Mouse (Mus musculus) adrenal gland, postnatal 25 days (tissue): ENCODE results near the gene Zkscan4. TPM values are rescaled to one million over a fixed set of nuclear protein-coding genes. Genes with fewer than 3 reads are reported as not detected.
"Not testable (repeated sequence)": the region's sequence is repeated elsewhere in the genome, so short reads cannot be mapped to it uniquely, and the experiment has no call there.

Experiments used
- DNase-seq: peaks from one replicate; pipeline ENCODE4 v3.0.0; 2021; ENCODE audit warnings: mixed read lengths
- long read RNA-seq: library from polyadenylated mRNA; stranded (forward); transcript quantifications from one replicate; pipeline ENCODE4 v2.0.0, GENCODE M21; 2021
- total RNA-seq: library from RNA; stranded (reverse); gene quantifications from 2 replicates; pipeline ENCODE4 v1.2.3, GENCODE M21; 2021

Gene Zkscan4
- 2.7 and 4.8 TPM in 2 replicates for total RNA-seq
- long read RNA-seq, partial matches to known transcripts: 1 of 4 reads
- long read RNA-seq, other reads (novel, unspliced or antisense): 0 of 4 reads

- peak; percentile 54 for DNase-seq
These were observed at the start of gene Zkscan4, which contains the start of gene Gm10065 for GRCm38 (mm10) chr13:21478759-21479670. Zkscan4 (plus strand) TSS chr13:21478907. Gm10065 (minus strand) TSS chr13:21479441.

- DNase-seq: no peak
These were observed 43.2 kb upstream of the Zkscan4 start for GRCm38 (mm10) chr13:21435476-21435875.

DNA sequence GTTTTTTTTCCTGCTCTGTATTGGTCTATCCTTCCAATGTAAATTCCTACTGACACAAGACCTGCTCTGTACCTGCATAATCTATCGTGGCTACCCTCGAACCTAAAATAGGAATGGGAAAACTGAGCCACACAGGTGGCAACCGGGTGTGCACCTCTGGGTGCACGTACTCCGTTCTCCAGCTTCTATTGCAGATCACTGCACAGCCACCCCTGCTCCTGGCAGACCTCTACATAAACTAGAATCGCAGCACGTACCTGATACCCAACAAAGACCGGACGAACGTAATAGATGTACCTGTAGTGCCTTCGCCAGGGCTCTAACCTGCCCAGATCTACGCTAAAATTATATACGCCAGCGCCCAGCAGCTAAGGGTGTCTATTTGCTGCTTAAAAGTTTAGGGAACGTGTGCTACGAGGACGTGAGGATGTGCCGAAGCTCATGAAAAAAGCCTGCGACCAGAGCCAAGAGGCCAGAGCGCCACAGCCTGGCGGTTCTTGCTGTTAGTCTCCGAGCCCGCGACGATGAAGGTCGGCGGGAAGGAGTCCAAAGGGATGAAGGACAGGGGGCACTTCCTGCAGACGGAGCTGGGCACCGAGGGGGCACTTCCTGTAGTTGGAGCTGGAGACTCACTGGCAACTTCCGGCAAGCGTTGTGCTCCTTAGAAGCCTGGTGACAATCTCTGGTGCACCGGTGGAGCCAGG is 38.1 kb upstream of the Zkscan4 start, which contains the start of gene Pgbd1:
Gene Pgbd1, minus strand, starts transcription at position 556 of the 704 bp plus-strand sequence.
- DNase-seq: peak; percentile 75

GRCm38 (mm10) chr13:21441207-21441572 is 37.5 kb upstream of the Zkscan4 start:
- no peak for DNase-seq

DNA sequence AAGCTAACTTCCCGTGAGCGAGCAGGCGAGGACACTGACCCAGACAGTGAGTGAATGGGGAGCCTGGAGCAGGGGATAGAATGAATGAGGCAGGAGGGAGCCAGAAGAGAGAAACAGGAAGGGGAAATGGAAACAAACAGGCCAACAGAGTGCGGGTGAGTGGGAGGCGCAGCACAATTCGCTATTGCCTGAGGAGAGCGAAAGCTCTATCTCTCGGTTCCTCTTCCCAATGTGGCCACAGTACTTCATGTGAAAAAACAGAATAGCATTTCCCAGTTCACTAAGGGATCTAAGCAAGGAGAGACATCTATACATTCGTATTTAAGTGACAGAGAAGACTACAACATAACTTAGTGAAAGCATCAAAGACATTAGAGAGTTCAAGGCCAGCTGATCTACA is 31.9 kb upstream of the Zkscan4 start:
- no peak for DNase-seq

- no peak for DNase-seq
These were observed 30.7 kb upstream of the Zkscan4 start for GRCm38 (mm10) chr13:21447856-21448614.

DNA sequence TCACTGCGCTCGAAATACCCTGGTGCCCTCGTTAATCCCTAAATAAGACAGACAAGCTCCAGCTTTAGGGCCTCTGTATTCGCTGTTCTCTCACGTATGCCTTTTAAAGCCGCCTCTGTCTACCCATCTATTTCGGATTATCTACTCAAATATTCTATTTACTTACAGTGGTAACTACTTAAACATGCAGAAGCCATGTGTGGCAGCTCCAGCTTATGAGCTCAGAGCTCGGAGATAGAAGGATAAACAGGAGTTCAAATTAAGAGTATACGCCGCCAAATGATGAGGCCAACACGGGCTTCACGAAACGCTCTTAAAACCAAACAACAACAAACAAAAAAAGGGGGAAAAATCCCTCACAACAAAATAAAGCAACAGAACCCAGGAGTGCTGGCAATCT is 25.7 kb upstream of the Zkscan4 start:
- no peak for DNase-seq

- DNase-seq: peak; percentile 80
These were observed 25.3 kb upstream of the Zkscan4 start, which contains the start of gene Zscan26 for GRCm38 (mm10) chr13:21453449-21453848. Zscan26 (minus strand) TSS chr13:21453730.

DNA sequence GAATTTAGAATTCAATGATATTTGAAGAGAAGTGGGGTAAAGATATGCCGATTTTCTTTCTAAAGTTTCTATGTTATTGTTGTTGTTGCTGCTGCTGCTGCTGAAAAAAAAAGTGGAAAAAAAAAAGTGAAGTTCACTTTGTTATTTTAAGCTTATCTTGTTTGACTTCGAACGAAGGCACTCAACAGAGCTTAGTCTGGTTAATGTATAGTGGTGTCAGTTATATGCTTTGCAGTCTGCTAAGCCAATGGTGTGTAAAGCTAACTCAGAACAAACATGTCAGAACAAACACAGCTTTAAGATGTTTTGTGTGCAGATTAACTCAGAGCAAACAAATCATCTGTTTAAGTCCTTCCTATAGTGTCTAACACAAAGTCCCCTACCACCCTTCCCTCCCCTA is 24.6 kb upstream of the Zkscan4 start:
- no peak for DNase-seq

- no peak for DNase-seq
These were observed 22.4 kb upstream of the Zkscan4 start for GRCm38 (mm10) chr13:21456347-21456746.

DNA sequence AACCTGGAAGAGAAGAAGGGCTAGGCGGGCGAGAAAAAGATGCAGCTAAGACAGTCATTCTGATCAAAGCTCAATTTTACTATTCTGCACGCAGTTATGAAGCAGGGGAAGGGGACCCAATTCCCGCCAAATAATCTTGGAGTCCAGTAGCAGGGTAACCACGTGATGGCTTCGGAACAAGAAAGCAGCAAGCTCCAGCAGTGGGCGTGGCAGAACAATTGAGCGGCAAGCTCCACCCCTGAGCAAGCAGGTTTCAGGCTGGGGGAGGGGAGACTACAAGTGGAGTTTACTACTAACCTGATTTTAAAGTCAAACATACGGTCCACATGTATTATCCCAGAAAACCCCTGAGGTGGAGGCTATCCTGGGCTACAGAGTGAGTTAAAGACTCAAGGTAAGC is 16.2 kb upstream of the Zkscan4 start:
- DNase-seq: not testable (repeated sequence)

GRCm38 (mm10) chr13:21467336-21467735 is 11.4 kb upstream of the Zkscan4 start:
- no peak for DNase-seq

DNA sequence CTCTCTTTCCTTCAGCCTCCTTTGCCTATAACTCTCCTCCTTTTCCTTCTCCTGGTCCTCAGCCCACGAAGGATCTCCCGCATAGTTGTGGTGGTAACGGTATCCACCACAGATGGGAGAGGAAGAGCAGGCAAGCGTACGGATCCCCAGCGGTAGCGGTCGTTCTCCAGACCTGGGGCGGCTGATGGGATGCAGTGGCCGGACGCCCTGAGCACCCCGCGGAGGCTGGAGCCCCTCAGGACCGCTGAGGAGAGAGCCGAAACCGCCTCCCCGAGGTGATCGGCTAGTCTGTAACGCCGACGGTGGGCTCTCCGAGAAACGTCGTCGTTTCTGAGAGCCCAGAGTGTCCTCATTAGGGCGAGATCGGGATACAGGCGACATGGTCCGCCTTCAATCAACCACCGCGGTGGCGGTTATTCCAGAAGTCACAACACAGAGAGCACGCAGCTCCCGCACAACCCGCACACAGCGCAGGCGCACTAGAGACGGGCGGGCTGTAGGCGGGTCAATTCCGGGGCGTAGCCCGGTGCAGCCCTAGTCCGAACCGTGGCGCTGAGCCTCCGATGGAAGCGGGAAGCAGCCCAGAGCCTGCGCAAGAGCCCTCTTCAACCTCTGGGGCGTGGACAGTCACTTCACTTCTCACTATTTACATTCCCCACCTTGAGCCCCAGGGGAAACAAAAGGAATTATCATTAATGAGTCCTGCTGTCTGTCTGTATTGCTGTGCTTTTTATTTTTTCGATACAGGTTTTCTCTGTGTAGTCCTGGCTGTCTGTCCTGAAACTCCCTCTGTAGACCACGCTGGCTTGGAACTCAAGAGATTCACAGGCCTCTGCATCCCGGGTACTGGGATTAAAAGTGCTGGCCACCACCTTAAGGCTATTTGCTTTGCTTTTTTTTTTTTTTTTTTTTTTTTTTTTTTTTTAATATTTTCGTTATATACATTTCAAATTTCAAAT is 10.4 kb upstream of the Zkscan4 start, which contains the start of gene Nkapl:
Gene Nkapl, minus strand, starts transcription at position 449 of the 959 bp plus-strand sequence.
- DNase-seq: peak; percentile 89

DNA sequence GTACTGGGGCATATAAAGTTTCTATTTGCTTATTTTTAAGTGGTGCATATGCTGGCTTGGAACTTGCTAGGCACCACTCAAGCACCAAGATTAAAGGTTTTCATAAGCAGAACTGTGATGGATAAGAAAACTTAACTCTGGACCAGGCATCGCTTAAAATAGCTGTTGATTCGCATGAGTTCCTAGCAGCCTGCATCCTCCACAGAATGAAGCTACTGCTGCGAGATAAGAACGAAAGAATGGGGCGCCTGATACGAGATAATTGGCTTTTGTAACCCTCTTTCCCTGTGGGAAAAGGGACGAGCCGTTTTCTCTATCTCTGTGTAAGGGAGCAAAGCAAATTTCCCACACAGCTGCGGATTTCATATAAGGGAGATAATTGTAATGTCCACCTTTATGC is 9.6 kb upstream of the Zkscan4 start:
- no peak for DNase-seq

- DNase-seq: no peak
These were observed 6.3 kb upstream of the Zkscan4 start for GRCm38 (mm10) chr13:21472427-21472826.

- no peak for DNase-seq
These were observed 8.2 kb downstream of the Zkscan4 start for GRCm38 (mm10) chr13:21486881-21487280.

- no peak for DNase-seq
These were observed 14.1 kb downstream of the Zkscan4 start for GRCm38 (mm10) chr13:21492847-21493246.

GRCm38 (mm10) chr13:21495080-21495479 is 16.4 kb downstream of the Zkscan4 start, which contains the start of gene AK157302:
AK157302 (plus strand) TSS chr13:21495223.
- DNase-seq: peak; percentile 27

DNA sequence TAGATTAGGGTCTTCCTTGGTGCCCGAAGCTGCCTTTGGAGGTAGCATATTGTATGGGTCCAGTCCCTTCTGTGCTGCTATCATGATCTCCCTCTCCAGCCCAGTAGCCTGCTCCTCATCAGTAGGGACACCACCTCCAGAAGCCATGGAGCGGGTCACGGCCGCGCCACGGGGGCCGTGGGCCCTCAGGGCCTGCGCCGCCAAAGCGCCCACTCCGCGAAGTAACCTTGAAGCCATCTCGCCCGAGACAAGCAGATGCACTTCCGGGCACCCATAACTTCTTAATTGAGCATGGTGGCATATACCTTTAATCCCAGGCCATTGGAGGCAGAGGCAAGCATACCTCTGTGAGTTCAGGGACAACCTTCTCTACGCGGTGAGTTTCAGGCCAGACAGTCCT is 22.5 kb downstream of the Zkscan4 start, which contains the start of gene Gm11273:
Gene Gm11273, minus strand, starts transcription at position 237 of the 400 bp plus-strand sequence.
- not testable (repeated sequence) for DNase-seq

DNA sequence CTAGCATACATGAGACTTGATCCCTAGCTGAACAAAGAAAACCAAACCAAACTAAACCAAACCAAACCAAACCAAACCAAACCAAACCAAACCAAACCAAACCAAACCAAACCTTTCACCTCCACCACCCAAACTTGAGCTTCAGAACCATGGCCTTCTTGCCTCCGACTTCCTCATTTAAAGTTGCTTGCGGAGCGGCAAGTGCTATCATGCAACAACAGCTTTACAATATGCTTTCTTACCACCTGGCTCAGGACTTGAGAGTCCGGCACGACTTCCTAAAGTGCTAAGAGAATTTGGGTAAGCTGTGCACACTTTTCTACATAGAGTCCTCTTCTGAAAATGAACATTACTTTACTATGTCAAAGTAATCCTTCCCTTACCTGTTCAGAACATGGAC is 23.6 kb downstream of the Zkscan4 start:
- no peak for DNase-seq

DNA sequence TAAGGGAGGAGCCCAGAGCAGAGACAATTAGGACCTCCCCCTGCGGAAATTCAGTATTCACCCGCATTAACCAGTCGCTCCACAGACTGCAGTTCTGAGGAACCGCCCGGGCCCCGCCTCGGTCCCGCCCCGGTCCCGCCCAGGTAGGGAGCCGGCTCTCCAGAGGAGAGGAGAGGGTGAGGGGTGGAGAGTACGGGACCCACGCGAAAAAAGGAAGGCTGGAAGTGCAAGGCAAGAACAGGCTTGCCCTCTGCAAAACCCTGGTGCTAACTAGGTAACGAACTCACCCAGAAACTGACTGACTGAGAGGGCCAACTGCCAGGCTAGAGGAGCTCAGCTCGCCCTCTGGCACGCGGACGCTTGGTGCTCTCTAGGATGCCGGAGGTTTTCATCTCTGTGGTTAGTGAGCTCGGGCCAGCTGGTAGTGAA is 27.5 kb downstream of the Zkscan4 start:
- DNase-seq: peak; percentile 88
